Mouse (Mus musculus): ENCODE results near the gene Psmf1. TPM values are rescaled to one million over a fixed set of nuclear protein-coding genes. Genes with fewer than 3 reads are reported as not detected.

Psmf1 gene
- 46.5 and 60.2 TPM in 2 replicates for total RNA-seq (2012; rRNA removed)
- polyA plus RNA-seq (2012; ENCODE audit: insufficient read depth in 1 of 2, insufficient read length in 2 of 2, low read depth in 1 of 2, low replicate concordance in 2 of 2, missing spikeins in 1 of 2) = 100 to 1,000 TPM in 1 of 2 experiments, not detected in 1; 112 TPM

- no peaks in the 10 kb centered on the region for H3K9me3 ChIP-seq (replicated peaks; ENCODE audit: insufficient read depth, low read length)
- peak within 1 kb of the TSS in 1 of 2 experiments; percentile 23; a peak in 2 of 4 replicates for H3K4me3 ChIP-seq (ENCODE audit: control insufficient read depth in 1 of 2, insufficient read depth in 1 of 2, low read depth in 2 of 2, low read length in 2 of 2)
- no peak for DNase-seq (ENCODE audit: low read depth, low spot score)
- H3K4me1 ChIP-seq (ENCODE audit: control insufficient read depth in 1 of 2, insufficient read depth in 2 of 2, low read length in 2 of 2) = peaks cover 16 to 31% of the 10 kb centered on the region in 2 experiments
- peak within 1 kb of the TSS; percentile 74 for H3K27ac ChIP-seq (ENCODE audit: control insufficient read depth, low read depth, low read length)
- peak within 1 kb of the TSS; percentile 5; the same call in 1 of the 2 replicates for H3K9ac ChIP-seq (ENCODE audit: control insufficient read depth, low read depth, low read length, poor library complexity, severe bottlenecking)
- H3K27me3 ChIP-seq (ENCODE audit: control insufficient read depth in 1 of 2, insufficient read depth in 2 of 2, low read length in 2 of 2) = no peaks in the 10 kb centered on the region
- H3K36me3 ChIP-seq (ENCODE audit: control insufficient read depth in 1 of 2, insufficient read depth in 2 of 2, low read length in 2 of 2) = peaks cover 0 to 29% of the 10 kb centered on the region in 2 experiments; a peak in 2 of 4 replicates
- TF ChIP-seq RCOR1 (IDR thresholded peaks at IDR 0.05; ENCODE audit: low read depth, low read length) (no peak), BHLHE40 (IDR thresholded peaks at IDR 0.05; ENCODE audit: borderline replicate concordance, low read depth, low read length) (no peak)
- H3K79me2 ChIP-seq (ENCODE audit: control insufficient read depth, insufficient read depth, low read length, poor library complexity) = peaks cover 20% of the 10 kb centered on the region
Measured at GRCm38 (mm10) chr2:151743845-151744244, at the start of gene Psmf1. Psmf1 (minus strand) TSS chr2:151744186.

GRCm38 (mm10) chr2:151791156-151791555 lies 47.2 kb upstream of the Psmf1 start:
- Histone ChIP-seq H3K36me3 (ENCODE audit: control insufficient read depth in 1 of 2, insufficient read depth in 2 of 2, low read length in 2 of 2) (no peaks in the 10 kb centered on the region), H3K4me1 (ENCODE audit: control insufficient read depth in 1 of 2, insufficient read depth in 2 of 2, low read length in 2 of 2) (no peaks in the 10 kb centered on the region), H3K4me3 (ENCODE audit: control insufficient read depth in 1 of 2, insufficient read depth in 1 of 2, low read depth in 2 of 2, low read length in 2 of 2) (no peak overlapping the region), H3K27ac (ENCODE audit: control insufficient read depth, low read depth, low read length) (no peak overlapping the region), H3K9me3 (replicated peaks; ENCODE audit: insufficient read depth, low read length) (no peaks in the 10 kb centered on the region), H3K79me2 (ENCODE audit: control insufficient read depth, insufficient read depth, low read length, poor library complexity) (no peaks in the 10 kb centered on the region), H3K27me3 (ENCODE audit: control insufficient read depth in 1 of 2, insufficient read depth in 2 of 2, low read length in 2 of 2) (peaks cover 0 to 5% of the 10 kb centered on the region in 2 experiments; a peak in 1 of 4 replicates), H3K9ac (ENCODE audit: control insufficient read depth, low read depth, low read length, poor library complexity, severe bottlenecking) (no peak overlapping the region)
- DNase-seq (ENCODE audit: low read depth, low spot score) = no peak
- TF ChIP-seq MXI1 (IDR thresholded peaks at IDR 0.05; ENCODE audit: low read depth, low read length) (no peak), SMC3 (IDR thresholded peaks at IDR 0.05; ENCODE audit: low read depth, low read length) (no peak), TBP (IDR thresholded peaks at IDR 0.05; ENCODE audit: low read depth, low read length) (no peak), MAX (IDR thresholded peaks at IDR 0.05; ENCODE audit: low read length) (no peak), GABPA (IDR thresholded peaks at IDR 0.05; ENCODE audit: low read depth, low read length) (no peak), MAFK (IDR thresholded peaks at IDR 0.05; ENCODE audit: borderline replicate concordance, low read depth, low read length) (no peak), POLR2A (IDR thresholded peaks at IDR 0.05; ENCODE audit: control insufficient read depth in 1 of 2, insufficient read depth in 1 of 2, low read depth in 1 of 2, low read length in 2 of 2, poor library complexity in 1 of 2) (no peak), JUND (IDR thresholded peaks at IDR 0.05; ENCODE audit: low read depth, low read length) (no peak), CHD2 (IDR thresholded peaks at IDR 0.05; ENCODE audit: low read length) (no peak), EP300 (IDR thresholded peaks at IDR 0.05; ENCODE audit: low read depth in 1 of 2, low read length in 2 of 2) (no peak), CHD1 (IDR thresholded peaks at IDR 0.05; ENCODE audit: low read depth, low read length) (no peak), ELF1 (IDR thresholded peaks at IDR 0.05; ENCODE audit: low read depth, low read length) (no peak), MAZ (IDR thresholded peaks at IDR 0.05; ENCODE audit: low read depth, low read length) (no peak), ZNF384 (IDR thresholded peaks at IDR 0.05; ENCODE audit: low read depth, low read length) (no peak), USF1 (IDR thresholded peaks at IDR 0.05; ENCODE audit: low read depth, low read length) (no peak)

Data from MEL (cell line).